ENCODE assay signal across 16 mouse cellular contexts in the genomic region with DNA sequence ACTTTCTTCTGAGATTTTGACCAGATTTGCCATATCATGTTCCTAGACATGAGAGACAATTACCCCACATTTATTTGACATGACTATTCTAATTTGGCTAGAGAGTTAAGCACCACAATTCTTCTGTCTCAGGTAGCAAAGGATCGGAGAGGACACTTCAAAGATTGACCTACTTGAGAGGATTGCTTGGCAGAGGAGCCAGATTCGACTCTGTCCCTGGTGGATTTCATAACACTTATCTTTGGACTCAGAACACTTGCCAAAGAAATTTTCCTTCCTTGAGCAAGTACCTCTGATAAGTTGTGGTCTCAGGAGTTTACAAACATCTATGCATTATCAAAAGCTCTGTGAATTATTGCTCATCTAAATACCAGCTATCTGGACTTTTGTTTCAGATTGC.
DNase-seq lines count a peak whose midpoint lies in the region; TF ChIP-seq lines count a peak whose summit lies in the region.
"Had no signal": no experiment of that assay in that cellular context is flagged by ENCODE, and none has a peak within 500 bp of the region (broad histone marks: within the 10 kb centered on the region; RNA-seq: fewer than 3 reads in every experiment).

No protein-coding gene starts in this region.

- H3K4me3 ChIP-seq in gastrocnemius, adult 2 months, result peak overlapping the region; percentile 41
- H3K4me3 ChIP-seq: embryonic facial prominence, embryonic 12.5 days; limb, embryonic 13.5 days; midbrain, embryonic 12.5 days; neural tube, embryonic 13.5 days had no signal

- peak; percentile 16 for DNase-seq in gastrocnemius, adult 2 months
- no peak for DNase-seq in gastrocnemius, adult 8-10 months (ENCODE audit: low spot score in 2 of 2)
- DNase-seq in kidney, adult 11 months, result peak; percentile 31
- DNase-seq in kidney, postnatal 4 days, result no peak
- DNase-seq in lung, postnatal 36 days, result peak; percentile 4
- no peak for DNase-seq in lung, postnatal 4 days
- peak; percentile 37 to 70 for DNase-seq in kidney, postnatal 36 days
- no peak for DNase-seq in urinary bladder, postnatal 14 days (ENCODE audit: low spot score)
- DNase-seq: cerebellum, adult 8-10 months; gastrocnemius, postnatal 14 days; right cerebral cortex, postnatal 4 days; thymus, postnatal 4 days had no signal

- intact Hi-C loops in gastrocnemius, adult 2 months (cut with DNase I), result no loop called here

- peak overlapping the region; percentile 41 for H3K27ac ChIP-seq in gastrocnemius, adult 2 months
- H3K27ac ChIP-seq: embryonic facial prominence, embryonic 12.5 days; limb, embryonic 13.5 days; midbrain, embryonic 12.5 days; neural tube, embryonic 13.5 days had no signal

- TF ChIP-seq CTCF in gastrocnemius, adult 2 months (IDR thresholded peaks at IDR 0.05), result no peak

Comparison
In these comparisons a context has a peak if more than half of its experiments do, and no peak if none do; other contexts are left out.
1. DNase-seq: peak in gastrocnemius, adult 2 months (single experiment), kidney, adult 11 months (single experiment), lung, postnatal 36 days (single experiment) and kidney, postnatal 36 days (2 of 2); none in gastrocnemius, adult 8-10 months (0 of 2), kidney, postnatal 4 days (0 of 2), lung, postnatal 4 days (0 of 2) and urinary bladder, postnatal 14 days (single experiment).